Mouse (Mus musculus): Measurements from ENCODE around the gene Sgip1.

- TF ChIP-seq CTCF (conservative IDR thresholded peaks at IDR 0.05; ENCODE audit: low read length) (no peak), NANOG (IDR thresholded peaks at IDR 0.05; ENCODE audit: borderline replicate concordance, low read length) (no peak), POU5F1 (IDR thresholded peaks at IDR 0.05; ENCODE audit: borderline replicate concordance, low read length) (no peak)
These were observed 32.7 kb downstream of the Sgip1 start for GRCm38 (mm10) chr4:102773841-102774240.
